Mouse (Mus musculus) embryonic facial prominence, embryonic 12.5 days (tissue): ENCODE data around the gene Rabgap1l. TPM values are rescaled to one million over a fixed set of nuclear protein-coding genes. Genes with fewer than 3 reads are reported as not detected.

Source experiments
- microRNA counts: library from miRNA; unstranded; fragments of <30 nt; microRNA quantifications from one replicate; lab custom pipeline; 2017
- microRNA-seq: library from miRNA; unstranded; fragments of <30 nt; microRNA quantifications from one replicate; pipeline ENCODE4, GENCODE M21; 2017
- polyA plus RNA-seq: library from polyadenylated mRNA; unstranded; fragments of >200 nt; fragmentation: Nextera tagmentation; extraction: Ambion mirVana; gene quantifications from 2 replicates; pipeline ENCODE4 v1.2.1, GENCODE M21; 2016

Rabgap1l gene
- polyA plus RNA-seq, 1 experiment from 2014 or later = 18.4 TPM

MicroRNAs within 50 kb of the gene (microRNA counts, 519-probe panel; counts per million panel counts)
- 460 counts per million, percentile 65 among the panel's probes with 10 or more counts for microRNA mmu-miR-1927 (lab: Ali Mortazavi, UCI)

Small RNAs within 50 kb of the gene (microRNA-seq; reads per million reads assigned to microRNA genes)
- gene Mir1927 = 1.3 reads per million

Other genes with a start within 250 kb of the Rabgap1l start
- gene Rc3h1, start 113.2 kb upstream of the Rabgap1l start, polyA plus RNA-seq = 9.2 and 9.8 TPM in 2 replicates
- 2.9 TPM in 2 replicates for gene Serpinc1, start 185.4 kb upstream of the Rabgap1l start, polyA plus RNA-seq
- 8.9 and 9.4 TPM in 2 replicates for gene Zbtb37, start 241.6 kb upstream of the Rabgap1l start, polyA plus RNA-seq